Mouse (Mus musculus) kidney, adult 2 months (tissue): ENCODE measurements around the gene Ptgis. TPM values are rescaled to one million over a fixed set of nuclear protein-coding genes. Genes with fewer than 3 reads are reported as not detected.
A peak's percentile ranks its signal among the peaks of the same experiment; 100 is the strongest.

ENCODE experiments used
- DNase-seq: peaks from one replicate; pipeline ENCODE4 v3.0.0; 2021
- H3K27ac ChIP-seq: fragments of 200-500 bp; 2 replicates; pipeline ENCODE4 v1.5.1; 2012; ENCODE audit warnings: low read depth, low read length, control low read depth, inconsistent platforms; ENCODE audit not compliant: insufficient read depth
- H3K27me3 ChIP-seq: fragments of 200-500 bp; replicated peaks from 2 replicates; pipeline ENCODE4 v1.6.1; 2012; ENCODE audit warnings: mild to moderate bottlenecking, moderate library complexity, low read length, inconsistent platforms; ENCODE audit not compliant: control insufficient read depth, insufficient read depth
- H3K36me3 ChIP-seq: fragments of 200-500 bp; 2 replicates; pipeline ENCODE4 v1.6.1; 2012; ENCODE audit warnings: mild to moderate bottlenecking, moderate library complexity, low read length, inconsistent platforms; ENCODE audit not compliant: control insufficient read depth, insufficient read depth
- H3K4me1 ChIP-seq: fragments of 200-500 bp; 2 replicates; pipeline ENCODE4 v1.6.1; 2011; ENCODE audit warnings: low read length; ENCODE audit not compliant: control insufficient read depth, insufficient read depth
- H3K4me3 ChIP-seq: fragments of 200-500 bp; 2 replicates; pipeline ENCODE4 v1.5.1; 2011; ENCODE audit warnings: mild to moderate bottlenecking, low read depth, low read length, control low read depth; ENCODE audit not compliant: insufficient read depth
- CTCF ChIP-seq: fragments of 200-500 bp; conservative IDR thresholded peaks from 2 replicates; pipeline ENCODE4 v1.5.1; 2011; ENCODE audit warnings: low read depth, mild to moderate bottlenecking, control low read depth, low read length, moderate library complexity, mixed read lengths; ENCODE audit not compliant: insufficient read depth, insufficient read length
- POLR2A ChIP-seq: fragments of 200-500 bp; IDR thresholded peaks from one replicate; pipeline ENCODE4 v1.6.1; 2011; ENCODE audit warnings: low read depth, low read length, control low read depth
- WGBS: fragments of 180-500 bp; shearing (Covaris S2); methylation state at CpG from one replicate; pipeline ENCODE4 v1.1.7; 2018; 5-methylcytosine and 5-hydroxymethylcytosine counted together
- polyA plus RNA-seq: library from polyadenylated mRNA; depleted of rRNA; stranded (reverse); fragments of >200 nt; gene quantifications from 2 replicates; pipeline ENCODE4 v1.2.3, GENCODE M21; 2012

Ptgis gene
- polyA plus RNA-seq, 1 experiment, result 8.3 TPM

DNA sequence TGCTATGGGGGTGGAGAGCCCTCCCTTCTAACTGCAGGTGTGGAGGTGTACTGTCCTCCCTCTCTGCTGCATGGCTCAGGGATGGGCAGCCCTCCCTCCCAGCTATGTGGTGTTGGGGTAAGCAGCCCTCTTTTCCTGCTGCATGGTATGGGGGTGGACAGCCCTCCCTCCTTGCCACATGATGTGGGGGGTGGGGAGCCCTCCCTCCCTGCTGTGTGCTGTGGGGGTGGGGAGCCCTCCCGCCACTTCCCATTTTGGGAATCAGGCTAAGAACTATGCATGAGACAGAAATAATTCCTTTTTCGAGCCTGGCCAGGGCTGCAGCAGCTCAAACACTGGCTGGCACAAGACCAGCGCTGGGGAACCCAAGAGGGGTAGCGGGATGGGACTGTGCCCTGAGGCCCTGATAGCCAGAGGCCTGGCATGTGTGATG lies 84.8 kb downstream of the Ptgis start:
- no peak overlapping the region for H3K27ac ChIP-seq
- no peaks in the 10 kb centered on the region for H3K27me3 ChIP-seq
- no peak for TF ChIP-seq CTCF
- TF ChIP-seq POLR2A, result no peak
- H3K4me3 ChIP-seq, result no peak overlapping the region
- 43% methylated on average over 4 of the region's 4 CpGs for WGBS
- no peaks in the 10 kb centered on the region for H3K36me3 ChIP-seq
- no peak for DNase-seq
- no peaks in the 10 kb centered on the region for H3K4me1 ChIP-seq

DNA sequence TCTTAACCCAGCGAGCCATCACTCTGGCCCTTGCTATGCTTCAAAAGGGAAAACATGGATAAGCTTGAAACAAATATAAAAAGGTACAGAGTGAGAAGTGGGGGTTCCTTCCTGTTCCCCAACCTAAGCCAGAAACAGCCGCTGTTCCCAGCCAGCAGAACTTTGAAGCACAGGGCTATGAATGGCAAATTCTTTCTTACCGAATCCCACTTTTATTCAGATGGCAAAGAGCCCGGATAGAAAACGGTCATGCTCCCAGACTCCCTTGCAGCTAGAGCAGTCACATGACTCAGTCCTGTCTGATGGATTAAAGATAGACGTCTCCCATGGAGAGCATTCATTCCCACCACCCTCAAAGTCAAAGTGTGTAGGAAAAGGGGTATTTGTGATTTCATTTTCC lies 89.5 kb downstream of the Ptgis start:
- Histone ChIP-seq H3K27ac (no peak overlapping the region), H3K27me3 (no peaks in the 10 kb centered on the region), H3K36me3 (no peaks in the 10 kb centered on the region), H3K4me1 (no peaks in the 10 kb centered on the region), H3K4me3 (no peak overlapping the region)
- TF ChIP-seq POLR2A, result no peak
- TF ChIP-seq CTCF, result no peak
- 91% methylated on average over 6 of the region's 6 CpGs for WGBS
- no peak for DNase-seq

DNA sequence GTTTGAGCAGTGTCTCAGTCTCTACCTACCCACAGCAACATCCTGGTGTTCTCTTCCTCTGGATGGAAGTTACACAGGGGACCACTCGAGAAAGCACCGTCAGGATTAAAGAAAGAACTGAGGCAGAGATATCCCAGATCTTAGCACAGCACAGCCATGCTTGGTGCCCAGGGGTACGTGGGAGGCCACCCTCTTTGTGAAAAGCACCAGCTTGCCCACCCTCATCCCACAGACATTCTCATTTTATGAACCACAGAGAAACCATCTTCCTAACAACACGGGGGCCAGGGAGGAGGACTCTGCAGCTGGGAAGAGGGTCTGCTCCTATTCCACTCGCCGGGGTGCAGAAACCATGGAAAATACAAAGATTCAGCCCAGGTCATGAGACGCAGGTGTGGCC lies 90.3 kb downstream of the Ptgis start:
- WGBS, result 85% methylated on average over 7 of the region's 7 CpGs
- Histone ChIP-seq H3K27ac (no peak overlapping the region), H3K27me3 (no peaks in the 10 kb centered on the region), H3K36me3 (no peaks in the 10 kb centered on the region), H3K4me1 (no peaks in the 10 kb centered on the region), H3K4me3 (no peak overlapping the region)
- TF ChIP-seq POLR2A (no peak), CTCF (no peak)
- no peak for DNase-seq

DNA sequence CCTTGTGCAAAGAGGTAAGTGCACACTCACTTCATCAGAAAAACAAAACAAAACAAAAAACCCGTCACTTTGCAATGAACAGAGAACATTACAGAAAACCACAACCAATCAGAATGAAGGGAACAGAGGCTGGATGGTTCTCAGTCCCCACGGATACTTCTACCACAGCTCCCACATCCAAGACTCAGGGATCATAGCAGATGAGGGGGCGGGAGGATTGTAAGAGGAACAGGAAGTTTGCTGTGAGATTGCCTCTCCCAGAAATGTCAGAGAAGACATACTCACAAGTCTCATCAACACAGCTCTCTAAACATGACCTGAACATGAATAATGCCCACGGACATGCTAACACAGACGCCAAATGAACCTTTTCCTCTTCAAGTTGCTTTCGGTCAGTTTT lies 91.4 kb downstream of the Ptgis start:
- no peaks in the 10 kb centered on the region for H3K27me3 ChIP-seq
- H3K27ac ChIP-seq, result no peak overlapping the region
- DNase-seq, result no peak
- TF ChIP-seq CTCF (no peak), POLR2A (no peak)
- no peak overlapping the region for H3K4me3 ChIP-seq
- WGBS, result 85% methylated on average over 6 of the region's 6 CpGs
- no peaks in the 10 kb centered on the region for H3K36me3 ChIP-seq
- no peaks in the 10 kb centered on the region for H3K4me1 ChIP-seq

DNA sequence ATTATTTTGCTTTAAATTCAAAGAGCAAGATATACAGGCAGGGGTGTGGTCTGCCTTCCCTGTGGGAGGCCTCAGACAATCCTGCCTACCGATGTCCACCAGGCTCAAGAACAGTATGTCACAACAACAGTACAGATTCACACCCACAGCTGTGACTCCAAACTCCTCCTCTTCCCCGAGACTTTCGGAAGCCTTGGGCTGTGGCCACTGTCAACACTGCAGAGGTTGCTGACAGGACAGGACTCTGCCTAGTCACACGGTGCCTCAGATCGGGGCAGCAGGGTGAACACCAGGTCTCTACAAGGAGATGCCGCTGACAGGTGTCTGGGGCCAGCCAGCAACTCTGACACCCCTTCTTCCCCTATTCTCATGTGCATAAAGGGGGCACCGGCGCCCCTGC lies 92.7 kb downstream of the Ptgis start:
- 64% methylated on average over 8 of the region's 8 CpGs for WGBS
- H3K36me3 ChIP-seq, result no peaks in the 10 kb centered on the region
- no peak for TF ChIP-seq POLR2A
- no peak for TF ChIP-seq CTCF
- peak; percentile 38 for DNase-seq
- H3K27ac ChIP-seq, result no peak overlapping the region
- H3K4me1 ChIP-seq, result no peaks in the 10 kb centered on the region
- no peaks in the 10 kb centered on the region for H3K27me3 ChIP-seq
- H3K4me3 ChIP-seq, result no peak overlapping the region

DNA sequence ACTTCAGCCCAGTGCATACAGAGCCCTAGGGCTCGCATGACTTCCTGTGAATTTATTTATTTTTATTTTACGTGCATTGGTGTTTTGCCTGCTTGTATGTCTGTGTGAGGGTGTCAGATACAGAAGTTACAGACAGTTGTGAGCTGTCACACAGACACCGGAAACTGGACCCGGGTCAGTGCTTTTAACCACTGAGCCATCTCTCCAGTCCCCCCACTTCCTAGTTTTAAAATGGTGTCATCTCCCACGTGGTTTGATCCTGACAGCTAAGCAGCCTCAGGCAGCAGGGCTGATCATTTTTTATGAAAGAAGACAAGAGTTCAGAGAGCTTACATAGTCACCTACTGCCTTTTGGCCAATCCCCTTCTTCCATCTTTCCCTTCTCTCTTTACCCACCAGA lies 94.5 kb downstream of the Ptgis start:
- Histone ChIP-seq H3K36me3 (no peaks in the 10 kb centered on the region), H3K4me1 (no peaks in the 10 kb centered on the region), H3K4me3 (no peak overlapping the region), H3K27ac (no peak overlapping the region), H3K27me3 (no peaks in the 10 kb centered on the region)
- DNase-seq, result no peak
- WGBS, result 21% methylated on average over 5 of the region's 5 CpGs
- no peak for TF ChIP-seq POLR2A
- no peak for TF ChIP-seq CTCF

DNA sequence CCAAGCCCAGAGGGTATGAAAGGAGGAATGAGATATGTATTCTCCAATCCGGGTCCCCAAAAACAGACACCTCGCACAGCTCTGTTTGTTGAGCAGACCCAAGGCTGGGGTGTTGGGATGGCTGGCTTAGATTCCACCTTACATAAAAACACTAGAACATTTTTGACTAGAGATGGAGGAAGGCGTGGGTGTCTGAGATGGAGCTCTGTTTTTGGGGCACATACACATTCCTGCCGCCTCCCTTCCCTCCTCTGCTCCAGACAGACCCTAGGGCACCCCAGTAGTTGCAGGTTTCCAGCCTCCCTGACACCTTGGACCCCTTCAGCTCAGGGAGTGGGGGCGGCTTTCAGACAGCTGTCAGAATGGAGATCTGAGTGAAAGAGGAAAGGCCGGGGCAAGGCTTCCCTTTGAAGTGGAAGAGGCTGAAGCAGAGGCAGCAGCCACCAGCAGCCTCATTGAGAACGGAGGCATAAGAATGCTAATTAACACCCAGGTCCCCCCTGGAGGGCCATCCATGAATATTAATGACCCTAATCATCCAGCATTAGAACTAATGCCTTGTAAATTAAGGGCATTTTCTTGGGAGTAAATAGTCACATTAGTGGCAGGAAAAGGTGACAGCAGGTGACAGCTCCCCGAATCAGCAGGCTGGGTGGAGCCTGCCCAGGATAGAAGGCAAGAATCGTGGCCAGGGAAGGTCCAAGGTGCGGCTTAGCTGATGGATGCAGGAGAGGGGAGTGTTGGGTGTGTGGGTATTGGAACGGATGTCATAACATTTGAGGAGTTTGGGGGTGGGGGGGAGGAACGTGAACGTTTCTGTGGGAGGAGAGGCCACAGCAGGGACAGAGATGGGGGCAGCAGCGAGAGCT lies 95.7 kb downstream of the Ptgis start:
- Histone ChIP-seq H3K27me3 (no peaks in the 10 kb centered on the region), H3K36me3 (no peaks in the 10 kb centered on the region), H3K4me3 (no peak overlapping the region), H3K27ac (no peak overlapping the region), H3K4me1 (no peaks in the 10 kb centered on the region)
- WGBS, result 34% methylated on average over 14 of the region's 14 CpGs
- no peak for TF ChIP-seq POLR2A
- no peak for TF ChIP-seq CTCF
- no peak for DNase-seq

DNA sequence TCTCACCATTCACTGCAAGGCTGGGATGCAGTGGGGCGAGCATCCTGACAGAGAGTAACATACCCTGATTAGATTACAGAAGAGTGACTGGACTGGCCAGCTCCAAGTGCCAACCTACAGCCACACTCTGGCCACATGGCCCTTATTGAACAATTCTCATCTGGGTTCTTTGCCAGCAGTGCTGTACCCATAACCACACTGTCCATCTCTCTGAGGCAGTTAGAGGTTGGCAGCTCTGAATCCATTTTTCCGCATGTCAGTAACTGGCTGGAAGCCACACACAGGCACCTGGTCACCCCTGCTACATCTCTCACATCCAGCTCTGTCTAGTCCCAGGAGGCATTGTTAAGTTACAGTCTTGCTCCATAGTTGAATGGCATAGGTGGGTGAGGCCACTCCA lies 96.5 kb downstream of the Ptgis start:
- no peaks in the 10 kb centered on the region for H3K27me3 ChIP-seq
- H3K36me3 ChIP-seq, result no peaks in the 10 kb centered on the region
- H3K27ac ChIP-seq, result no peak overlapping the region
- no peak for TF ChIP-seq POLR2A
- no peak for TF ChIP-seq CTCF
- H3K4me1 ChIP-seq, result no peaks in the 10 kb centered on the region
- WGBS, result 74% methylated on average over 2 of the region's 2 CpGs
- no peak for DNase-seq
- no peak overlapping the region for H3K4me3 ChIP-seq
